Mouse (Mus musculus): ENCODE data around the gene H2-Q2.
"Not testable (repeated sequence)": the region's sequence is repeated elsewhere in the genome, so short reads cannot be mapped to it uniquely, and the experiment has no call there.

H2-Q2 gene

DNA sequence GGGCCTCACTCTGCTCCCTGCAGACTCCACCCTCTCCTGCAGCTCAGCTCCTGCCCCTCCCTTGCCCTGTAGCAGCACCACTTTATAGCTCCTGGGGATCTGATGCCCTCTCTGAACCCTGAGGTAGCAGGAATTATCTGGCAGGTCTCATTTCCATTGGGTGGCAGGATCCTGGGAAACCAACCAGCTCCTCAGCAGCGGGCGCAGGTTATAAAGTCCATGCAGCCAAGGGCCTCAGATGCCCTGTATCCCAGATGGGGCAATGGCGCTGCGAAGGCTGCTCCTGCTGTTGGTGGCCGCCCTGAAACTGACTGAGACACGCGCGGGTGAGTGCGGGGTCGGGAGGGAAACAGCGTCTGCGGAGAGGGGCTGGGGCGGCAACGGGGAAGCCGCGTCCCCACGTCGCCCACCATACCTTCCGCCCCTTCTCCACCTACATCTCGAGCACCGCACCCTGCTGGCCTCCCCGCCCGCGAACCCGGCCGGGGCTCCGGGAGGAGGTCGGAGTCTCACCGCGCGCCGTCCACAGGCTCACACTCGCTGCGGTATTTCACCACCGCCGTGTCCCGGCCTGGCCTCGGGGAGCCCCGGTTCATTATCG lies at the start of gene H2-Q2:
Gene H2-Q2, plus strand, starts transcription at position 172 of the 601 bp plus-strand sequence.
- no peak for DNase-seq (ENCODE audit: inconsistent age in 2 of 2, low spot score in 1 of 2)

- DNase-seq (ENCODE audit: inconsistent age in 2 of 2, low spot score in 1 of 2) = peak; percentile 46 to 88
Observed at GRCm38 (mm10) chr17:35295796-35296195, 46.2 kb upstream of the H2-Q2 start.

DNA sequence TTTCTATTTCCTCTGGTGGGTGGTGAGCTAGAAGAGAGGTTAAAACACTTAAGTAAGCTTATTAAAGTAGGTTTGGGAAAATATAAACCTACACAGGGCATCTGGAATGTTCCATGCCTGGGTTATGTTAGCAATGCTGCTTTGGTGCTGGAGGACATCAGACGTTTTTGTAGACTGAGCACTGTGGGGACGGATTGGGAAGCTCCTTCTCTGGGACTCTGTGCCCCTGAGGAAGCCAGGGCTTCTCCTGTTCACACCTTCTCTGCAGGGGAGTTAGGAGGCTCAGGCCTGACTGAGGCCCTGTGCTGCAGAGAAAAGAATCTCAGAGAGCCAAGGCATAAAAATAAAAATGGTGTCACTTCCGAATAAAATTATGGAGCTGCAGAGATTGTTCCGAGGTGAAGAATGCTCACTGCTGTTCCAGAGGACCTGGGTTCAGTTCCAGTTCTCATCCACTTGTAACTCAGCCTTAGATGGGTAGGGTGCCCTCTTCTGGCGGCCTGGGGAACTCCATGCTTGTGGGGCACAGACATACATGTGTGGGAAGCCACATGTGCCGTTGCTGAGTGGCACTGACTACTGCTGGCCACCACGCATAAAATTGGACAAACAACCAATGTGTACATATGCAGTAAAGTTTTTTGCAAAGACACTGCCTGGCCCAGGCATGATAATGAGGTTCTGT lies 41.6 kb upstream of the H2-Q2 start:
- DNase-seq (ENCODE audit: inconsistent age in 2 of 2, low spot score in 1 of 2) = not testable (repeated sequence)

GRCm38 (mm10) chr17:35301645-35302258 lies 40.3 kb upstream of the H2-Q2 start:
- DNase-seq (ENCODE audit: inconsistent age in 2 of 2, low spot score in 1 of 2) = peak; percentile 89 to 98

DNA sequence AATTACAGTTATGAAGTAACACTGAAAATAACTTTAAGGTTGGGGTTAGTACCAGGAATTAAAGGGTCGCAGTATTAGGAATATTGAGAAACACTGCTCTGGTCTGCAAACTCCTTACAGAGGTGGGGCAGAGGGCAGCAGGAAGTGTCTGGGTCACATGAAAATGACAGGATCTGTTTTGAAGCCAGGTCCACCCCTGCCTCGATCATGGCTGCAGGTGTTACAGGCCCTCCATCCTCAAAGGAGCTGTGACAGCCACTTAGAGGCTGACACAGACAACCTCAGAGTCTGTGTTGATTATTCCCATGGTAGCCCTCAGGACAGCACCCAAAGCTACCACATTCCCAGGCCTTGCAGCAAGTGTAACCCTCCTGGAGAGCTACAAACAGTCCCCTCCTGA lies 38.8 kb upstream of the H2-Q2 start:
- no peak for DNase-seq (ENCODE audit: inconsistent age in 2 of 2, low spot score in 1 of 2)

DNA sequence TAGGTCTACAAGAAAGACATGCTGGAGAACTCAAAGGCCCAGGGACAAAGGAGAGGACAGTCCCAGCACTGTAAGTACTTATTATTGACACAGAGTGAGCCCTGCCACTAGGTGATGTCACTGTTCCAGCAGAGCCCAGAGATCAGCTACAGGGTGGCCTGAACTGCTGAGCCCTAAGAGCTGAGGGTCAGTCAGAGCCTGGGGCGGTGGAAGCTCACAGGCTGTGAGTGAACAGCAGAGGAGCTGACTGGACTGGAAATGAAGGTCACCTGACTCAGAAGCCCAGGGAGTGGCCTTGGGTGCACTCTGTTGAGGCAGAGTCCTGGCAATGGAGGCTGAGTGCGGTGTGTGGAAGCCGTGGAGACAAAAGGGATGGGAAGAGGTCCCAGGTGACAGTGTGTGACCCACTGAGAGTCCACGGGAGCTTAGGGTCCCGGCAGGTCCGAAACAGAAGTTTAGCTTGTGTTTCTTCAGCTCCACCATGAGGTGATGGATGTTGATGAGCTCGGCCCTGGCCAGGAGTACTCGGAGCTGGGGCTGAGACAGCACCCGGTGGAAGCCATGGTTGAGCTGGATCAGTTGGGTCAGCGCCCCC lies 38.2 kb upstream of the H2-Q2 start:
- DNase-seq (ENCODE audit: inconsistent age in 2 of 2, low spot score in 1 of 2) = peak; percentile 81 to 89

- peak in 1 of 2 experiments; percentile 35 for DNase-seq (ENCODE audit: inconsistent age in 2 of 2, low spot score in 1 of 2)
Observed at GRCm38 (mm10) chr17:35304478-35304877, 37.6 kb upstream of the H2-Q2 start.

- DNase-seq (ENCODE audit: inconsistent age in 2 of 2, low spot score in 1 of 2) = not testable (repeated sequence)
Observed at GRCm38 (mm10) chr17:35304921-35305320, 37.1 kb upstream of the H2-Q2 start.

GRCm38 (mm10) chr17:35318671-35319070 lies 23.4 kb upstream of the H2-Q2 start:
- no peak for DNase-seq (ENCODE audit: inconsistent age in 2 of 2, low spot score in 1 of 2)

- no peak for DNase-seq (ENCODE audit: inconsistent age in 2 of 2, low spot score in 1 of 2)
Observed at GRCm38 (mm10) chr17:35320327-35321081, 21.5 kb upstream of the H2-Q2 start, which contains the start of gene H2-Q1. TSS of gene H2-Q1 (plus strand) at chr17:35320405.

DNA sequence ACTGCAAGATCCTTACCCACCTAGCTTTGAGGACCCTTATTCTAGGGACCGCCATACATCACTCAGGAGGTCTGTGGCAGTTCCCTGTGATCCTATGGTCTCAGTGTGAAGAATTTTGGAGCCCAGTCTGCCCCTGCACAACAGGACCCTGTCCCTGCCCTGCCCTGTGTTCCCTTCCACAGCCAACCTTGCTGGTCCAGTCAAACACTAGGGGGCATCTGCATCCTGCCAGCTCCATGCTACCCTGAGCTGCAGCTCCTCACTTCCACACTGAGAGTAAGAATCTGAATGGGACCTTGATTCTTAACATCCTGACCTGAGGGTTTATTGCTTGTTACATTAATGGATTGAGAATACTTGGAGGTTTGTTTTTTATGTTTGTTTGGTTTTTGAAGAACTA lies 16.9 kb upstream of the H2-Q2 start:
- DNase-seq (ENCODE audit: inconsistent age in 2 of 2, low spot score in 1 of 2) = not testable (repeated sequence)

GRCm38 (mm10) chr17:35326000-35326399 lies 16.0 kb upstream of the H2-Q2 start:
- DNase-seq (ENCODE audit: inconsistent age in 2 of 2, low spot score in 1 of 2) = not testable (repeated sequence)

- DNase-seq (ENCODE audit: inconsistent age in 2 of 2, low spot score in 1 of 2) = not testable (repeated sequence)
Observed at GRCm38 (mm10) chr17:35329714-35330113, 12.3 kb upstream of the H2-Q2 start.

- not testable (repeated sequence) for DNase-seq (ENCODE audit: inconsistent age in 2 of 2, low spot score in 1 of 2)
Observed at GRCm38 (mm10) chr17:35331546-35331945, 10.5 kb upstream of the H2-Q2 start.

GRCm38 (mm10) chr17:35342711-35343476 lies 852 bp downstream of the H2-Q2 start:
- peak in 1 of 2 experiments; percentile 44 for DNase-seq (ENCODE audit: inconsistent age in 2 of 2, low spot score in 1 of 2)

- not testable (repeated sequence) for DNase-seq (ENCODE audit: inconsistent age in 2 of 2, low spot score in 1 of 2)
Observed at GRCm38 (mm10) chr17:35347659-35348058, 5.6 kb downstream of the H2-Q2 start.

DNA sequence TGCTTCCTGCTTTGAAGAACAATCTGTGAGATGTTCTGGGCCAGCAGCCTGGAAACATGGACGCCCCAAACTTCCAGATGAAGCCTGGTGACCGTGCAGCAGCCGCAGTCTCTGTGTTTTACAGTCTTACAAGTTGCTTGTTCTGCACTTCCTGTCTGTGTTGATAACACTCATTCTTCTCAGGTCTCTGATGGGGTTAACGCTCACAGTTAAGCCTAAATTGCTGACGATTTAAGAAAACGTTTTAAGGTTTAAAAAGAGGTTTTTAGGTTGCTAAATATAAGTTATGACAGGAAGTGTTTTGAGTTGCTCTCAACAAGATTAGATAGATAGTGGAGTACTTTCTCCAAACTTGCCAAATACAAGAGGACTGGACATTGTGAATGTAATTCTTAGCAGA lies 11.2 kb downstream of the H2-Q2 start:
- DNase-seq (ENCODE audit: inconsistent age in 2 of 2, low spot score in 1 of 2) = not testable (repeated sequence)

DNA sequence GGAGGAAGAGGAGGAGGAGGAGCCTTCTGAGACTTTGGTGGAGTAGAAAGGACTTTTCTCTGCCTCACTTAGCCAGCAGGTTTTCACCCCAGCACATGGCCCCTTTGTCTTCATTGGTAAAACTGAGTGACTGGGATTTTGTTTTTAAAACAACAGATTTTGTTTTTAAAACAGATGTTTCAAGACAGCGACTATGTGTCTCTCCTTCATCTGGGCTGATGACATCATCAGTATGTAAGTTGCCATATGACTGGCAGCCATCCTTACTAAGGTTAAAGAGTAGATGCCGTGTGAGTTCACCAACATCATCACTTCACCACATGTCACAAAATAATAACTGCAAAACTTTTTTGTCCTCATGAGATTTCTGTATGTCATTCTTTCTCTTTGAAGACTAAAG lies 12.0 kb downstream of the H2-Q2 start:
- DNase-seq (ENCODE audit: inconsistent age in 2 of 2, low spot score in 1 of 2) = no peak

GRCm38 (mm10) chr17:35357086-35357485 lies 15.0 kb downstream of the H2-Q2 start:
- DNase-seq (ENCODE audit: inconsistent age in 2 of 2, low spot score in 1 of 2) = no peak

DNA sequence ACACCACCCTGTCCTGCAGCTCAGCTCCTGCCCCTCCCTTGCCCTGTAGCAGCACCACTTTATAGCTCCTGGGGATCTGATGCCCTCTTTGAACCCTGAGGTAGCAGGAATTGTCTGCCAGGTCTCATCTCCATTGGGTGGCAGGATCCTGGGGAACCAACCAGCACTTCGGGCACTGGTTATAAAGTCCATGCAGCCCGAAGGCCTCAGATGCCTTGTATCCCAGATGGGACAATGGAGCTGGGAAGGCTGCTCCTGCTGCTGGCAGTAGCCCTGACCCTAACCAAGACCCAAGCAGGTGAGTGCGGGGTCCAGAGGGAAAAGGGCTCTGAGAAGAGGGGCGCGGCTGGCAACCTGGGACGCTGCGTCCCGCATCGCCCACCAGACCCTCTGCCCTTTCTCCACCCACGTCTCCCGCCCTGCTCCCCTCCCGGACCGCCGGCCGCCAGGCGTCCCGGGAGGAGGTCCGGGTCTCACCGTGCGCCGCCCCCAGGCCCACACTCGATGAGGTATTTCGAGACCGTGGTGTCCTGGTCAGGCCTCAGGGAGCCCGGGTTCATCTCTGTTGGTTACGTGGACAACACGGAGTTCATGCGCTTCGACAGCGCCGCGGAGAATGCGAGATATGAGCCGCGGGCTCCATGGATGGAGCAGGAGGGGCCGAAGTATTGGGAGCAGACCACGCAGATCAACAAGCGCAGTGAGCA lies 16.9 kb downstream of the H2-Q2 start:
- DNase-seq (ENCODE audit: inconsistent age in 2 of 2, low spot score in 1 of 2) = no peak
